Mouse (Mus musculus) embryonic facial prominence, embryonic 11.5 days (tissue): ENCODE data around the gene Efnb3. TPM values are rescaled to one million over a fixed set of nuclear protein-coding genes. Genes with fewer than 3 reads are reported as not detected.

Source experiments
- ATAC-seq: fragments of 200-750 bp; cut with Nextera tagmentation; replicated peaks from 2 replicates; pipeline ENCODE4 v1.8.0; 2017; ENCODE audit warnings: low read depth; ENCODE audit not compliant: insufficient number of reproducible peaks, low FRiP score, low TSS enrichment
- DNase-seq: peaks from one replicate; pipeline ENCODE4 v3.0.0-alpha.2; 2015; ENCODE audit warnings: low spot score
- H3K27ac ChIP-seq: fragments of 300-500 bp; sonication (generic); replicated peaks from 2 replicates; pipeline ENCODE4 v1.5.1; 2014; ENCODE audit warnings: mild to moderate bottlenecking, low read depth, low read length, control low read depth
- H3K27me3 ChIP-seq: fragments of 300-500 bp; sonication (generic); 2 replicates; pipeline ENCODE4 v1.6.1; 2014; ENCODE audit warnings: mild to moderate bottlenecking, low read length, moderate library complexity, mixed read lengths; ENCODE audit not compliant: control insufficient read depth, insufficient read depth
- H3K36me3 ChIP-seq: fragments of 300-500 bp; sonication (generic); replicated peaks from 2 replicates; pipeline ENCODE4 v1.6.1; 2014; ENCODE audit warnings: low read depth, mild to moderate bottlenecking, low read length, moderate library complexity, mixed read lengths; ENCODE audit not compliant: control insufficient read depth, insufficient read depth
- H3K4me1 ChIP-seq: fragments of 300-500 bp; sonication (generic); 2 replicates; pipeline ENCODE4 v1.6.1; 2014; ENCODE audit warnings: low read length, mixed read lengths; ENCODE audit not compliant: control insufficient read depth, insufficient read depth
- H3K4me2 ChIP-seq: fragments of 300-500 bp; sonication (generic); 2 replicates; pipeline ENCODE4 v1.6.1; 2014; ENCODE audit warnings: low read depth, mild to moderate bottlenecking, control low read depth, low read length, moderate library complexity
- H3K4me3 ChIP-seq: fragments of 300-500 bp; sonication (generic); 2 replicates; pipeline ENCODE4 v1.5.1; 2014; ENCODE audit warnings: low read depth, low read length, control low read depth
- H3K9ac ChIP-seq: fragments of 300-500 bp; sonication (generic); replicated peaks from 2 replicates; pipeline ENCODE4 v1.6.1; 2014; ENCODE audit warnings: mild to moderate bottlenecking, control low read depth, low read length
- H3K9me3 ChIP-seq: fragments of 300-500 bp; sonication (generic); replicated peaks from 2 replicates; pipeline ENCODE4 v1.6.1; 2016; ENCODE audit warnings: mild to moderate bottlenecking, low read length, inconsistent platforms, mixed read lengths; ENCODE audit not compliant: control insufficient read depth
- WGBS: fragments of 180-500 bp; shearing (Covaris S2); extraction: QIAGEN DNeasy Blood & Tissue Kit; methylation state at CpG from one replicate; pipeline ENCODE4 v1.1.7; 2014; 5-methylcytosine and 5-hydroxymethylcytosine counted together
- polyA plus RNA-seq: library from polyadenylated mRNA; unstranded; fragments of >200 nt; fragmentation: Nextera tagmentation; extraction: Ambion mirVana; gene quantifications from 2 replicates; pipeline ENCODE4 v1.2.1, GENCODE M21; 2014

Gene Efnb3
- polyA plus RNA-seq, 1 experiment from 2014 or later = 11.3 TPM

DNA sequence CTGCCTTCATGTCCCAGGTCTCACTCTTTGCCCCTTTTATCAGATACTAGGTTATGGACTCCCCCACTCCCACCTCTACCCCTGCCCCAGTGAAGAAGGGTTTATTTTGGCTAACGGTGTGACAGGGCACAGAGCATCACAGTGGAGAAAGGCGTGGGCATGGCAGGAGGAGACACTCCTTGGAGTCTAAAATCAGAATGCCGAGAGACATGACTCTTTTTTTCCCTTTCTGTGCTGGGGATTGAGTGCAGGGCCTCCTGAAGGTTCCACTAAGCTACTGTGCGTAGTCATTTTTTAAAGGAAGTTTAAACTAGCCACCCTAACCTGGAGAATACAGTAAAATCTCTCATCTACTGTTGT is 32.0 kb downstream of the Efnb3 start:
- no peaks in the 10 kb centered on the region for H3K36me3 ChIP-seq
- H3K9ac ChIP-seq = peak overlapping the region; percentile 76
- 85% methylated on average over 4 of the region's 4 CpGs for WGBS
- H3K27ac ChIP-seq = no peak overlapping the region
- H3K4me1 ChIP-seq = no peaks in the 10 kb centered on the region; the same call in 1 of the 2 replicates
- no peaks in the 10 kb centered on the region for H3K9me3 ChIP-seq
- no peak overlapping the region for H3K4me3 ChIP-seq
- no peak for DNase-seq
- H3K27me3 ChIP-seq = no peaks in the 10 kb centered on the region
- H3K4me2 ChIP-seq = no peak overlapping the region
- no peak for ATAC-seq

DNA sequence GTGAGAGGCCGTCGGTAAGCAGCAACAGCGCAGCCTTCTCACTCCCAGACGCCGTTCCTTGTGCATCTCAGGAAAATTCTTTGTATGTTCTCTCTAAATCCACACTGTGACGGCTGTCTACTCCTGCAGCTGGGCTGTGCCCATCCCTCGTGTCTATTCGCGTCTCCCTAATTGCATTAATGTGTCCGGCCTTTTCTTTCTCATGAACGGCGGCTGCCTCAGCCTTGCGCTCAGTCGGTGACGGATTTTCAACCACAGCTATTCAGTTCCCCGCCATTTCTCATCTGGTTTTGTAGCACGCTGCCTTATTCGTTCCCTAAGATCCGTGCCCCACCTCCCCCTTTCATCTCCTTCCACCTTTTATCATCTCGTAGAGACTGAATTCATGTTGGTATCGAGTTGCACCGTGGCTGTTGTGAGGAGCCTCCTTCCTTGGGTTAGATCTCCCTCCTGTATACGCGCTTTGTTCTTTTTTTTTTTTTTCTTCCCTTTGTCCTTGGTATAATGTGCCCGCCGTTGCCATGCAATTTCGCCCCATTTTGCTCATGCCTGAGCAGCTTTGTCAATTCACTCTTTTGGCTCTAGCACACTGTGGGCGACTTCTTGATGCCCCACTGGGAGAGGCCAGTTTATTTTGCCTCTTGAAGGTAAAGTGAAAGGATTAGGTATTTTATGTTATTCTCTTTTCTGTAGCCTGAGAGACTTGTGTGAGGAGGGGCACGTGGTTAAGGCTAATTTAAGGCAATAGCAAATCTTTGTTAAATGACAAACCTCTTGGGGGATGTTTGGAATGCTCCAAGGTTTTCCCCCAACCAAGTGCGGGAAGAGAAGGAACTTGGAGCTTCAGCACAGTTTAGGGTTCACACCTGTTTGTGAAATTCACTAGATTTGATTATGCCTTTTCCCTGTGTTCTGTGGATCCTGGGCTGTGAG is 32.6 kb downstream of the Efnb3 start:
- Histone ChIP-seq H3K4me3 (peak overlapping the region; percentile 25), H3K9me3 (no peaks in the 10 kb centered on the region), H3K9ac (peak overlapping the region; percentile 76), H3K27me3 (no peaks in the 10 kb centered on the region), H3K27ac (peak overlapping the region; percentile 69), H3K4me2 (peak overlapping the region; percentile 47), H3K4me1 (no peaks in the 10 kb centered on the region; the same call in 1 of the 2 replicates), H3K36me3 (no peaks in the 10 kb centered on the region)
- DNase-seq = peak; percentile 72
- 8% methylated on average over 30 of the region's 30 CpGs for WGBS
- ATAC-seq = peak; percentile 44

DNA sequence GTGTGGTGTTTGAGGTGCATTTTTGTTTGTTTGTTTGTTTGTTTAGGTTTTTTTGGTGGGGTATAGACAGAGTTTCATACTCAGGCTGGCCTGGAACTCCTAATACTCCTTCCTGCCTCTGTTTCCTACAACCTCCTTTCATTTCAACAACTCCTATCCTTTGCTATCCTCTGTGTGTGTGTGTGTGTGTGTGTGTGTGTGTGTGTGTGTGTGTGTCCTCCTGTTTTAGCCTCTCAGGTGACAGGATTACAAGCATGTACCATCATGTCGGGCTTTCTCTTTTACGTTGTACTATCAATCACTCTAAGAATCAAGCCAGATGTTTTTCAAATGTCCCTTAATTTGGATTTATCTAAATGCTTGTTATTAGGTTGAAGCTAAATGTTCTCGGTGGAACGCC is 33.4 kb downstream of the Efnb3 start:
- 39% methylated on average over 4 of the region's 4 CpGs for WGBS
- H3K4me1 ChIP-seq = no peaks in the 10 kb centered on the region; the same call in 1 of the 2 replicates
- DNase-seq (no peak), ATAC-seq (no peak)
- peak overlapping the region; percentile 47 for H3K4me2 ChIP-seq
- H3K27ac ChIP-seq = peak overlapping the region; percentile 69
- no peaks in the 10 kb centered on the region for H3K27me3 ChIP-seq
- peak overlapping the region; percentile 25 for H3K4me3 ChIP-seq
- H3K36me3 ChIP-seq = no peaks in the 10 kb centered on the region
- peak overlapping the region; percentile 76 for H3K9ac ChIP-seq
- no peaks in the 10 kb centered on the region for H3K9me3 ChIP-seq

DNA sequence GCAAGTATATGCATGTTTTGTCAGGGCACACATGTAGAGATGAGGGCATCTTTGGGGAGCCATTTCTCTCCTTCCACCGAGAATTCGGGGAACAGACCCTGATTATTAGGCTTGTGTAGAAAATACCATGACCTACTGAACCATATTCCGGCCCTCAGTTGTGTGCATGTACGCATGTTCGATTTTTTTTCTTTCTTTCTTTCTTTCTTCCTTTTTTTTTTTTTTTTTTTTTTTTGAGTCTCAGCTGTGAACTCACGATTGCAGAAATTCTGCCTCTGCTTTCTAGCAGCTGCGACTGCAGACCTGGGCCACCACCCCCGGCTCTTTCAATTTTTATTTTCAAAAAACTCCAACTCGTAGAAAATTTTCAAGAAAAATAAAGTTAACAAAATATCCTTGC is 34.3 kb downstream of the Efnb3 start:
- no peaks in the 10 kb centered on the region for H3K9me3 ChIP-seq
- no peaks in the 10 kb centered on the region; the same call in 1 of the 2 replicates for H3K4me1 ChIP-seq
- H3K9ac ChIP-seq = no peak overlapping the region
- H3K36me3 ChIP-seq = no peaks in the 10 kb centered on the region
- WGBS = 88% methylated on average over 9 of the region's 9 CpGs
- H3K27me3 ChIP-seq = no peaks in the 10 kb centered on the region
- no peak for ATAC-seq
- H3K27ac ChIP-seq = no peak overlapping the region
- DNase-seq = no peak
- H3K4me3 ChIP-seq = no peak overlapping the region
- no peak overlapping the region for H3K4me2 ChIP-seq

DNA sequence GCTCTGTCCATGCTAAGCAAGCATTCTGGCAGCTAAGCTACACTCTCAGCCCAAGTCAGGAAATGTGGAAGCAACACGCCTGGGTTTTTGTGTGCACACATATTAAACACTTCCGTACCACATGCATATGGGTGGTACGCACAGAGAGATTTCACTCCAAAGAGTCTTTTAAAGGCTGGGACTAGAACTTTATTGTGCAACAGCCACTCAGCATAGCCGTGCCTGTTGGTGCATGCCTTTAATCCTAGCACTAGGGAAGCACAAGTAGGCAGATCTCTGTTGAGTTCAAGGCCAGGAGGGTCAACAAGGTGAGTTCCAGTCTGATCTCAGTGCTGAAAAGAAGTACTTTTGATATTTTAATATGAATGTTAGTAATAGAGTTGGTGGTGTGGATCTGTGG is 36.4 kb downstream of the Efnb3 start:
- no peak overlapping the region for H3K27ac ChIP-seq
- H3K9ac ChIP-seq = no peak overlapping the region
- no peaks in the 10 kb centered on the region for H3K9me3 ChIP-seq
- H3K4me2 ChIP-seq = no peak overlapping the region
- DNase-seq (no peak), ATAC-seq (no peak)
- H3K4me1 ChIP-seq = no peaks in the 10 kb centered on the region; the same call in 1 of the 2 replicates
- H3K4me3 ChIP-seq = no peak overlapping the region
- 87% methylated on average over 4 of the region's 4 CpGs for WGBS
- H3K27me3 ChIP-seq = no peaks in the 10 kb centered on the region
- H3K36me3 ChIP-seq = no peaks in the 10 kb centered on the region

DNA sequence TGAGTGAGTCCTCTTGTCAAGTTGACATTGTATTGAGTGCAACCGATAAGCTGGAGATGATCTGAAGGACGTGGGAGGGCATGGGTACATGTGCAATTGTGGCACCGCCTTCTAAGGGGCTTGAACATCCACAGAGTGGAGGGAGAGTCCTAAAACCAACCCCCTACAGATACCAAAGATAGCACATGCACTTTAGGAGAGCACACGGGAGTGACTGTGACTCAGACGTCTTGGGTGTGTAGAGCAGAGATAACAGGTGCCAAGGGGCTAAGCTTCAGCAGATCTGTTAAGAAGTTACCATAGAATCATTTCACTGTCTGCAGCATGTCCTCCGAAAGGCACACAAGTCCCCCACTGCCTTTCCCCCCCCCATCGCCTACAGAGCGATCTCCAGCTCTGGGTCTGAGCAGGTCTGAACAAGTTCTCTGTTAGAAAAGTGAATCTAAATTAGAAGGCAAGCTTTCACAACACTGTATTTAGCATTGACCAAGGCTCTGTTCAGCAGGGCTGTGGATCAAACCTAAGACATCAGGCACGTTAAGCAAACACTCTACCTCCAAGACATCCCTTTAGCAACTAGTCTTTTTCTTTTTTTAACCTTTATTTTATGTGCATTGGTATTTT is 38.4 kb downstream of the Efnb3 start:
- Histone ChIP-seq H3K9ac (no peak overlapping the region), H3K9me3 (no peaks in the 10 kb centered on the region), H3K36me3 (no peaks in the 10 kb centered on the region), H3K4me3 (no peak overlapping the region), H3K27ac (no peak overlapping the region), H3K27me3 (no peaks in the 10 kb centered on the region), H3K4me1 (no peaks in the 10 kb centered on the region), H3K4me2 (no peak overlapping the region)
- no peak for ATAC-seq
- WGBS = 84% methylated on average over 9 of the region's 9 CpGs
- DNase-seq = no peak

DNA sequence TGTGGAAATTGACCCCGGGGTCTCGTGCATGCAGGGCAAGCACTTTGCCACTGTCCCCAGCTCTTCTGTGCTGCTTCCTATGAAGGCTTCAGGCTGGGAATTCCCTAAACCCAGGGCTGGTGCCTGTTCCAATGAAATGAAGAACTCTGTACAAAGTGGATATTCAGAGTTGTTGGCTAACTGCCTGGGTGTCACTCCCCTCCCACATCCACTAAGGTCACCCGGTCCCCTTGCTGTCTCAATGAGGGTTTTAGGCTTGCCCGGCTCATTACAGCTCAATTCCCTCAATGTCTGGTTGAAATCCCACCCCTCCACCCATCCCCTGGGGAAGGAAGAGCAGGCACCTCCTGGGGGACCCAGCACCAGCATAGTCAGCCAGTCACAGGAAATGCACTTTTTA is 40.0 kb downstream of the Efnb3 start:
- 76% methylated on average over 4 of the region's 4 CpGs for whole genome bisulfite sequencing
- Histone ChIP-seq H3K9ac (no peak overlapping the region), H3K4me3 (no peak overlapping the region), H3K27me3 (no peaks in the 10 kb centered on the region), H3K4me1 (no peaks in the 10 kb centered on the region), H3K4me2 (no peak overlapping the region), H3K27ac (no peak overlapping the region), H3K36me3 (no peaks in the 10 kb centered on the region), H3K9me3 (no peaks in the 10 kb centered on the region)
- no peak for ATAC-seq
- DNase-seq = no peak

DNA sequence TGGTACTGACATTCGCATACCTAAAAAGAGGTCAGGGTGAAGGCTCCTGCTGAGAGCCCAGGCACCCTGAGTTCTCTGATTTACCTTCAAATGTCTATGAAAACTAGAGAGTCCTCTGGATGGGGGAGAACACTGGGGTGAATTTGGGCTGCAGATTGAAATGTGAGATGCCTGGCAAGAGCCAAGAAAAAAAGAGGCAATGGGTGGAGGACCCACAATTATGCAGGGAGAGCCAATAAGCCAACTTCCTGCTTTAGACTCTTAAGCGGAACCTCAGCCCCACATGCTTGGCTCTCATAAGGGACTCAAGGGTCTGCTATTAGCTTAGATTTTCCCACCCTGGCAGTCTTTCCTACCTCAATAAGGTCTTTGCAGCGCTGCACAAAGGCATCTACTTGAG is 43.3 kb downstream of the Efnb3 start:
- H3K4me3 ChIP-seq = no peak overlapping the region
- 69% methylated on average over 3 of the region's 3 CpGs for WGBS

More for the DNA sequence above, 43.3 kb downstream of the Efnb3 start:
- H3K9me3 ChIP-seq = no peaks in the 10 kb centered on the region
- H3K9ac ChIP-seq = no peak overlapping the region
- H3K4me1 ChIP-seq = no peaks in the 10 kb centered on the region
- H3K36me3 ChIP-seq = no peaks in the 10 kb centered on the region
- no peaks in the 10 kb centered on the region for H3K27me3 ChIP-seq
- H3K4me2 ChIP-seq = no peak overlapping the region
- no peak for ATAC-seq
- no peak for DNase-seq
- no peak overlapping the region for H3K27ac ChIP-seq
